Mouse (Mus musculus) liver, embryonic 12.5 days (tissue): ENCODE data around the gene Cfl1. TPM values are rescaled to one million over a fixed set of nuclear protein-coding genes. Genes with fewer than 3 reads are reported as not detected.
"Not testable (repeated sequence)": the region's sequence is repeated elsewhere in the genome, so short reads cannot be mapped to it uniquely, and the experiment has no call there.

Source experiments
- ATAC-seq: fragments of 200-750 bp; cut with Nextera tagmentation; 2 replicates; pipeline ENCODE4 v1.8.0; 2017; ENCODE audit warnings: moderate number of reproducible peaks, mild to moderate bottlenecking, moderate library complexity
- H3K27ac ChIP-seq: fragments of 300-500 bp; sonication (generic); 2 replicates; pipeline ENCODE4 v1.5.1; 2016; ENCODE audit warnings: mild to moderate bottlenecking
- H3K27me3 ChIP-seq: fragments of 300-500 bp; sonication (generic); replicated peaks from 2 replicates; pipeline ENCODE4 v1.6.1; 2016; ENCODE audit warnings: mild to moderate bottlenecking, moderate library complexity
- H3K36me3 ChIP-seq: fragments of 300-500 bp; sonication (generic); 2 replicates; pipeline ENCODE4 v1.6.1; 2016; ENCODE audit warnings: mild to moderate bottlenecking, moderate library complexity
- H3K4me1 ChIP-seq: fragments of 300-500 bp; sonication (generic); 2 replicates; pipeline ENCODE4 v1.6.1; 2016
- H3K4me2 ChIP-seq: fragments of 300-500 bp; sonication (generic); 2 replicates; pipeline ENCODE4 v1.6.1; 2016; ENCODE audit warnings: mild to moderate bottlenecking, moderate library complexity
- H3K4me3 ChIP-seq: fragments of 300-500 bp; sonication (generic); 2 replicates; pipeline ENCODE4 v1.5.1; 2016; ENCODE audit warnings: mild to moderate bottlenecking, moderate library complexity
- H3K9ac ChIP-seq: fragments of 300-500 bp; sonication (generic); 2 replicates; pipeline ENCODE4 v1.6.1; 2016; ENCODE audit warnings: mild to moderate bottlenecking, moderate library complexity
- H3K9me3 ChIP-seq: fragments of 300-500 bp; sonication (generic); replicated peaks from 2 replicates; pipeline ENCODE4 v1.6.1; 2016; ENCODE audit warnings: mild to moderate bottlenecking, moderate library complexity
- WGBS: fragments of 180-500 bp; shearing (Covaris S2); methylation state at CpG from one replicate; pipeline ENCODE4 v1.1.7; 2016; ENCODE audit not compliant: insufficient replicate concordance; 5-methylcytosine and 5-hydroxymethylcytosine counted together
- polyA plus RNA-seq: library from polyadenylated mRNA; unstranded; fragments of >200 nt; fragmentation: Nextera tagmentation; extraction: Ambion mirVana; gene quantifications from 2 replicates; pipeline ENCODE4 v1.2.1, GENCODE M21; 2016

The Cfl1 gene
- polyA plus RNA-seq, 1 experiment from 2014 or later, result 1,523 TPM

DNA sequence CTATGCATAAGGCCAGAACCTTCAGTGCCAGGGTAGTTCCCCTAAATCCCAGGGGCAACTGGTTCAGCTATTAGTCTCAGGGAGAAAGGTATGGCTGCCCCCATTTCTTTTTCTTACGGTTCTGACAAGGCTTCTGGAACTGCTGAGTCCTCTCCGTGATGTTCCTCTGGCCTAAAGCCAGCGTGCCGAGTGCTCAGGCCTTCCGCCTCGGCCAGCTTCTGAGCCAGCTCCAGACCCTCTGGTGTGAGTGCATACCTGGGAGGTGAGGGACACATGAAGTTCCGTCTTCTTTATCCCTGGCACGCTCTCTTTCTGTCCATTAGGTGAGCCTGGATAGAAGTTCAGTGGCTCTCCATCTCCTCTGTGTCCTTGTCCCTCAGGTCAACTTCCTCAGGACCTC, 4.9 kb upstream of the Cfl1 start:
- Histone ChIP-seq H3K4me1 (peaks cover 39% of the 10 kb centered on the region), H3K36me3 (peaks cover 53% of the 10 kb centered on the region), H3K9ac (no peak overlapping the region), H3K4me3 (no peak overlapping the region), H3K27ac (no peak overlapping the region), H3K4me2 (no peak overlapping the region), H3K27me3 (no peaks in the 10 kb centered on the region), H3K9me3 (no peaks in the 10 kb centered on the region)
- WGBS, result 91% methylated on average over 8 of the region's 8 CpGs
- ATAC-seq, result no peak

DNA sequence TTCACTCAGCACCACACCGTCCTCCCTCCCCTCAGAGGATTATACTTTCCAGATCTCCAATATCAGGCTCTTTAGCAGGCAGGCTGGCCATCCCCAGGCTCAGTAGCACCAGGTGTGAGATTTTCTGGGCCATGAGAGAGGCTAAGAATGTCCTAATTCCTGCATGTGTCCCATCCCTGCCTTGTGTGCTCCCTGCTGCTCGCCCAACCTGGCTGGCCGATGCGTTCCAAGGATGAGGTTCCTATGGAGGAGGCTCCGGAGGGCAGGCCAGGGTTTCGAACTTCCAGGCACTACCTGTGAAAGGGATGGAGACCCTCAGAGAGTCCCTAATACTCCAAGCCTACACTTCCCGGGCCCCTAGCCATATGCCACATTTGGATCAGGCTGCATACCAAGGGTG, 4.4 kb upstream of the Cfl1 start:
- H3K9me3 ChIP-seq, result no peaks in the 10 kb centered on the region
- H3K4me2 ChIP-seq, result no peak overlapping the region
- H3K9ac ChIP-seq, result no peak overlapping the region
- 92% methylated on average over 7 of the region's 7 CpGs for WGBS
- H3K4me3 ChIP-seq, result no peak overlapping the region
- no peak for ATAC-seq
- no peaks in the 10 kb centered on the region for H3K27me3 ChIP-seq
- no peak overlapping the region for H3K27ac ChIP-seq
- peaks cover 53% of the 10 kb centered on the region for H3K36me3 ChIP-seq
- H3K4me1 ChIP-seq, result peaks cover 39% of the 10 kb centered on the region

DNA sequence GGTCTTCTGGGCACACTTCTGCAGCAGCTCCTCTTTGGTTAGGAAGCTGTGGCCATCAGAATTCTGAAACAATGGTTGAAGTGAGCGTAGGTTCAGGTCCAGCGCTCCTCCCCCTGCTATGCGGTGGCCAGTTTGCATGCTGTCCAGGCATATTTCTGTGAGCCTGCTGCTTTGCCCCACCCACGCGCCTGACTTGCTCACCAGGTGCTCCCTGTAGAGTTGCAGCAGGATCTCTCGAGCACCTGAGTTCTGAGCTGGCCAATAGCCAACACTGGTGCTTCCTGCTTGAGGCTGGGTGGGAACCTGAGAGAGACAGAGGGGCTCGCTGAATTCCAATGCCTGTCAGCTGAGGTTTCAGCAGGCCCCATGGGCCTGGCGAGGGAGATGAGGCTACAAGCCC, 4.0 kb upstream of the Cfl1 start:
- Histone ChIP-seq H3K36me3 (peaks cover 50% of the 10 kb centered on the region), H3K9me3 (no peaks in the 10 kb centered on the region), H3K9ac (no peak overlapping the region), H3K4me1 (peaks cover 39% of the 10 kb centered on the region), H3K27me3 (no peaks in the 10 kb centered on the region), H3K4me2 (no peak overlapping the region), H3K4me3 (no peak overlapping the region), H3K27ac (no peak overlapping the region; the same call in 1 of the 2 replicates)
- WGBS, result 80% methylated on average over 8 of the region's 8 CpGs
- ATAC-seq, result no peak

DNA sequence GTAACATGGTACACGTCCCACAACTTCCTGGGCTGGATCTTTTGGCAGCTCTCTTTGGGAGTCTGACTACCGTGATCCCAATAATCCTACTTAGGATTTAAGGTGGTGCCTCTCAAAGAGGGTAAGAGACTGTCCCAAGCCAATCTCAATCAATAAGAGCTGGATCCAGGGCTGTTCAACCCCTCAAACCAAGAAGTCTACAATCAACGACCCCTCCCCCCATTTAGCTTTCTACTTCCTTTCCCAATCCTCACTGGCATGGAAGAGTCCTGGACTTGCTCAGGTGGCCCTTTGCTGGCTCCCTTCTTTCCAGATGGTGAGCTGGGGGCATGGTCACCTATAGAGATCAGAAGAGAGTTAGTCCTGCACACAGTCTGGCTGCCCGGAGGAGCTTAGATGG, 3.5 kb upstream of the Cfl1 start:
- H3K36me3 ChIP-seq, result peaks cover 46% of the 10 kb centered on the region
- H3K9ac ChIP-seq, result no peak overlapping the region; the same call in 1 of the 2 replicates
- WGBS, result 79% methylated on average over 4 of the region's 4 CpGs
- no peaks in the 10 kb centered on the region for H3K27me3 ChIP-seq
- H3K4me3 ChIP-seq, result peak overlapping the region; percentile 99; the same call in 1 of the 2 replicates
- peak overlapping the region; percentile 94 for H3K4me2 ChIP-seq
- H3K9me3 ChIP-seq, result no peaks in the 10 kb centered on the region
- peaks cover 42% of the 10 kb centered on the region for H3K4me1 ChIP-seq
- H3K27ac ChIP-seq, result peak overlapping the region; percentile 100
- ATAC-seq, result no peak

DNA sequence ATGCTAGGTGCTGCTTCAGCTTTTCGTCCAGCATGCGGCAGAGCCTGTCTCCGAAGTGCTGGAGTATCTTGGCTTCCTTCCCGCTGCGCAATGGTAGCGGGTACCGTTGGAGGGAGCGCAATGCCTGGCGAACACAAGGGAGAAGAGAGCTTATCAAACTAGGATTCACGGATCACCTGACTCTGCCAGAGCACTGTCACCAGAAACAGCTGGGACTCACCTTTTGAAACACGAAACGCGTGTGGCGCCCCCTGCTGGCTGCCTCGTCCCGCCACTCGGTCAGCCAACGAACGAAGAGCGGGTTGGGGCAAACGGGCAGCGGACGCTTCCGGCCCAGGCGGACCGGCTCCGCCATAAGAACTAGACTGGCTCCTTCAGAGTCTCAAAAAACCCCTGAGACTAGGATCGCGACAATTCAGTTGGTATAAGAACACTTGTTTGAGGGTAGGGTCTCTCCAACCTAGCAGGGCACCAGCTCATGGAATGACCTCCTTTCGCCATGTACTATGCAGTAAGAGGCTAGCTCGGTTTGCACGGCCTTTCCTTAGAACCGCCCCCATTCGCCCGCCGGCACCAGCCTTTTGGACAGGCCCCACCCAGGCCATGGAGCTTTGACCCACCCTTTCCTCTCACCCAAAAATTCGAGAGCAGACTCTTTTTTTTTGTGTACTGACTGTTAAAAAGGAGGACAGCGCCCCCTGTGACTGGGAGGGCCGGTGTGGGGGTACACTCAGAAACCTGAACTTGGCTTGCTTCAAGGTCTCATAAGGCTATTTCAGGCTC, 2.3 kb upstream of the Cfl1 start, which contains the start of gene Mus81:
TSS of gene Mus81 (minus strand) at position 635 of the 783 bp plus-strand sequence.
- Histone ChIP-seq H3K27ac (peak within 1 kb of the TSS; percentile 100), H3K27me3 (no peaks in the 10 kb centered on the region), H3K4me3 (peak within 1 kb of the TSS; percentile 99), H3K36me3 (peaks cover 47% of the 10 kb centered on the region), H3K9ac (peak within 1 kb of the TSS; percentile 99), H3K9me3 (no peaks in the 10 kb centered on the region), H3K4me1 (peaks cover 54% of the 10 kb centered on the region), H3K4me2 (peak within 1 kb of the TSS; percentile 94)
- peak; percentile 75 for ATAC-seq
- WGBS, result under 1% methylated on average over 39 of the region's 39 CpGs

DNA sequence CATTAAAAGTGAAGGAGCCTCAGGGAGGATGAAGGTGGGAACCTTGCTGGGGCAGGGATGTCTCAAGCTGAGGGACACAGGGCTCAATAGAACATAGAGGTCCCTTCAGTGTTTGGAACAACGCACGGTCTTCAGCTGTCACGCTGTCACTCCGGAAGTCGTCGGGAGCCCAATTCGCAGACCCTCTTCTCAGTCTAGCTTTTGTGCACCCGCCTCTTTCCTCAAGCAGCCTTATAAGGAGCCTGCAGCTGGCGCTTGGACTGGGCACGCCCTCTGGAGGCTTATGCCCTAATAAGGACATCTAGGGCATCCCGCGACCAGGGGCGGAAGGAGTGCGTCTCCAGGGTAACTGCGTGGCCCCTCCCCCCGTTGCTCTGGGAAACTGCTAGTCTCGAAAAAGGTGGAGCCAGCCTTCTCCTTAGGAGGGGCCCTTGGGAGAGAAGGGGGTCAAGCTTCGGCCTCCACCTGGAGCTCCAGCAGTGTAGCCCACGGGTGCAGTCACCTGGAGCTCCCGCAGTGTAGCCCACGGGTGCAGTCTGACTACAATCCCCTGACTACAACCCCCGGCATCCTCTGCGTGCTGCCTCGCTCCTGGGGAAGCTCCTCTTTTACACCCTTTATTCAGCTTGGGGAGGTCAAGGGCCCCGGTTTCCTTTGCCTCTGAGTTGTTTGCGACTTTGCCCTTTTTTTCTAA, 1.2 kb upstream of the Cfl1 start:
- under 1% methylated on average over 26 of the region's 26 CpGs for WGBS
- peak overlapping the region; percentile 99 for H3K9ac ChIP-seq
- H3K4me1 ChIP-seq, result peaks cover 53% of the 10 kb centered on the region
- no peaks in the 10 kb centered on the region for H3K9me3 ChIP-seq
- H3K27ac ChIP-seq, result peak overlapping the region; percentile 100
- peak overlapping the region; percentile 99 for H3K4me3 ChIP-seq
- H3K36me3 ChIP-seq, result peaks cover 47% of the 10 kb centered on the region
- peak; percentile 84 for ATAC-seq
- H3K27me3 ChIP-seq, result no peaks in the 10 kb centered on the region
- peak overlapping the region; percentile 94 for H3K4me2 ChIP-seq

DNA sequence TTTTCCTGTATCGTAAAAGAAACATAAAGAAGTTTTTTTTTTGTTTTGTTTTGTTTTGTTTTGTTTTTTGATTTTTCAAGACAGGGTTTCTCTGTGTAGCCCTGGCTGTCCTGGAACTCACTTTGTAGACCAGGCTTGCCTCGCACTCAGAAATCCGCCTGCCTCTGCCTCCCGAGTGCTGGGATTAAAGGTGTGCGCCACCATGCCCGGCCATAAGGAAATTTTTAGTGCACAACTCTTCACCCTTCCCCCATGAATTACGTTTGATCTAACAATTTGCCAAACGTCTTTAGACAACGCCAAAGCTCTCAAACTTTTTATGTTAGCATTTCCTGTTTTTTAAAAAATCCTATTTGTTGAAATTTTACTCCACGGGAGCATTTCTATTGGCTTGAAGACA, 534 bp upstream of the Cfl1 start:
- Histone ChIP-seq H3K36me3 (peaks cover 47% of the 10 kb centered on the region), H3K4me1 (peaks cover 55% of the 10 kb centered on the region), H3K27ac (peak overlapping the region; percentile 100), H3K9ac (peak overlapping the region; percentile 99), H3K4me3 (peak overlapping the region; percentile 99), H3K4me2 (peak overlapping the region; percentile 94)
- H3K9me3 ChIP-seq, ATAC-seq, H3K27me3 ChIP-seq: not testable (repeated sequence)
- 32% methylated on average over 10 of the region's 10 CpGs for WGBS

DNA sequence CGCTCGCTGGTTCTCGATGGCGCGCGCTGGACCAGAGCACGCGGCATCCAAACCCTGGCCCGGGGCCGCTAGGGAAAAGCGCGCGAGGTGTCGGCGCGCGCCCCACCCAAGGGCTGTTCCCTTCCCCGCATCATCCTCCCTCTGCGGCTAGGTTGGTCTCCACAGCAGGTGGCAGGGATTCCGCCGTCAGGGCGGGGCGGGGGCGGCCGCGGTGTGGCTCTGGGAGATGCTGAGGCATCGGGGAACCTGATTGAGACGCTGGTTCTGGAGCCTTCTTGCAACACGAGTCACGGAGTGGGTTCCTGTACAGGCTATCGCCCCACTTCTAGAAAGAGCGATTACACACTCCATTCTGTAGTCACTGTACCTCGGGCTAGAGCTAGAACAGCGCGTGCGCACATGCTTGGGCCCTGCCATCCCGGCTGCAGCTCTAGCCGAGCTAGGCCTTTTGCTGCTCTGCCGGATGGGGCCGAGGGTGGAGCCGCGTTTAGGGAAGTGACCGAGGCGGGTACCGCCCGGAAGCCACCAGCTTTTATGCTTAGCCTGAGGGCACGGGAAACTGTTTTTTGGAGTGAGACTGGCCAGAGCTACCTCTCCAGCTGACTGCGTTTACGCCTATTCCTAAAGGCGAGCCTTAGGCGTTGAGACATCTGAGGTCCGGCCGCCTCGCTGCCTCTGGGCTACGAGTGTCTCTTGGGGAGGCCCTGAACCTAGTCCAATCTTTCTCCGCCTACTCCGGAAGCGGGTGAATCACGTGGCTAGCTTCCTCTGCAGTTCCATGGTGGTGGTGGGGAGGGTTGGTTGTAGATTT, 848 bp downstream of the Cfl1 start:
- Histone ChIP-seq H3K27me3 (no peaks in the 10 kb centered on the region), H3K27ac (peak overlapping the region; percentile 100), H3K9me3 (no peaks in the 10 kb centered on the region), H3K36me3 (peaks cover 46% of the 10 kb centered on the region), H3K9ac (peak overlapping the region; percentile 99), H3K4me1 (peaks cover 55% of the 10 kb centered on the region), H3K4me2 (peak overlapping the region; percentile 94), H3K4me3 (peak overlapping the region; percentile 99)
- WGBS, result under 1% methylated on average over 59 of the region's 59 CpGs
- peak; percentile 48 for ATAC-seq

DNA sequence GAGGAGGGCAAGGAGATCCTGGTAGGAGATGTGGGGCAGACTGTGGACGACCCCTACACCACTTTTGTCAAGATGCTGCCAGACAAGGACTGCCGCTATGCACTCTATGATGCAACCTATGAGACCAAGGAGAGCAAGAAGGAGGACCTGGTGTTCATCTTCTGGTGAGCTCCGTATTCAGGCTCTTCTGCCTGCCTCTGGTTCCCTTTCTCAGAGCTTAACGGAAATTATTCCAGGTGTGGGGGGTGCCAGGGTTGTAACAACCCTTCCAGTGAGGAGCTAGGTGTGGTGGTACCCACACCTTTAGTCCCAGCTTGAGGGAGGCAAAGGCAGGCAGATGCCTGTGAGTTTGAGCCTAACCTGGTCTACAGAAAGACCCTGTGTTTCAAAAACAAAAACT, 2.4 kb downstream of the Cfl1 start:
- Histone ChIP-seq H3K9ac (no peak overlapping the region), H3K4me3 (no peak overlapping the region), H3K4me1 (peaks cover 41% of the 10 kb centered on the region), H3K9me3 (no peaks in the 10 kb centered on the region), H3K27ac (0 out of 2 replicates have a peak overlapping the region, but pooled peaks have one; percentile 2), H3K27me3 (no peaks in the 10 kb centered on the region), H3K4me2 (peak overlapping the region; percentile 94), H3K36me3 (peaks cover 59% of the 10 kb centered on the region)
- WGBS, result 83% methylated on average over 4 of the region's 4 CpGs
- no peak for ATAC-seq

DNA sequence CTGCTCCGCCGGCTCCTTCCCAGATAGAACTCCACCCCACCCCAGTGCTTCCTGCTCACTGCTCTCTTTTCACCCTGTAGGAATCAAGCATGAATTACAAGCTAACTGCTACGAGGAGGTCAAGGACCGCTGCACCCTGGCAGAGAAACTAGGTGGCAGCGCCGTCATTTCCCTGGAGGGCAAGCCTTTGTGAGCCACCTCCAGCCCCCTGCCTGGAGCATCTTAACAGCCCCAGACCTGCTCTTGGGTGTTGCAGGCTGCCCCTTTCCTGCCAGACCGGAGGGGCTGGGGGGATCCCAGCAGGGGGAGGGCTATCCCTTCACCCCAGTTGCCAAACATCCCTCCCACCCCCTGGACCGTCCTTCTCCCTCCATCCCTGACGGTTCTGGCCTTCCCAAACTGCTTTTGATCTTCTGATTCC, 3.1 kb downstream of the Cfl1 start:
- Histone ChIP-seq H3K36me3 (peaks cover 65% of the 10 kb centered on the region), H3K4me1 (peaks cover 39% of the 10 kb centered on the region)
- H3K4me3 ChIP-seq, H3K27ac ChIP-seq, H3K9me3 ChIP-seq, H3K27me3 ChIP-seq, H3K4me2 ChIP-seq, H3K9ac ChIP-seq, ATAC-seq: not testable (repeated sequence)
- WGBS, result 80% methylated on average over 9 of the region's 9 CpGs

DNA sequence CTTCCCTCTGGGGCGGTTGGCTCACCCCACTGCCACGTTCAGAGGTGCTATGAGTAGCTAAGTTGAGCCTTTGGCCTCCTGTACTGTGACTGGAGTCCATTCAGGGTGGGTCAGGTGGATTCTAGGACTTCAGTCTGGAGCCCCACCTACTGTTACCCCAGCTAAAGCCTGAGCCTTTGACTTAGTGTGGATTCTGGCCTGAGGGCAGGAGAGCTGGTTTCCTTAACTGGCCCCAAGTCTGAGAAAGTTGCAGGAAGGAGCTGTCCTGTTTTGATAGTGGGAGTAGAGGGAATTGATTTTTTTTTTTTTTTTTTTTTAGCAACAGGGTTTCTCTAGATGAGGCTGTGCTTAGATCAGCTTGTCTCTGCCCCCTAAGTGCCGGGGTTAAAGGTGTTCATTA, 4.1 kb downstream of the Cfl1 start:
- Histone ChIP-seq H3K9me3 (no peaks in the 10 kb centered on the region), H3K36me3 (peaks cover 67% of the 10 kb centered on the region), H3K4me3 (no peak overlapping the region), H3K4me1 (peaks cover 32% of the 10 kb centered on the region), H3K27ac (0 out of 2 replicates have a peak overlapping the region, but pooled peaks have one; percentile 10), H3K9ac (no peak overlapping the region), H3K27me3 (no peaks in the 10 kb centered on the region), H3K4me2 (no peak overlapping the region)
- ATAC-seq, result no peak
- WGBS, result 90% methylated on average over 3 of the region's 3 CpGs
